9 mouse cellular contexts compared by ENCODE assay signal in genomic region chr6:57823461-57823860, GRCm38 (mm10). TPM values are rescaled to one million over a fixed set of nuclear protein-coding genes. Genes with fewer than 3 reads are reported as not detected.
DNase-seq lines count a peak whose midpoint lies in the region; ATAC-seq lines count a peak whose summit lies in the region.
"Had no signal": no experiment of that assay in that cellular context is flagged by ENCODE, and none has a peak within 500 bp of the region (broad histone marks: within the 10 kb centered on the region; RNA-seq: fewer than 3 reads in every experiment).

No protein-coding gene starts in this region.

- no peaks in the 10 kb centered on the region for H3K36me3 ChIP-seq in heart, embryonic 13.5 days
- no peaks in the 10 kb centered on the region for H3K36me3 ChIP-seq in hindbrain, embryonic 11.5 days (ENCODE audit: control insufficient read depth, insufficient read depth, low read length)
- no peaks in the 10 kb centered on the region for H3K36me3 ChIP-seq in midbrain, embryonic 11.5 days (ENCODE audit: control insufficient read depth, insufficient read depth, low read length)

- H3K9ac ChIP-seq in heart, embryonic 13.5 days: peak overlapping the region; percentile 58
- no peak overlapping the region for H3K9ac ChIP-seq in hindbrain, embryonic 11.5 days (ENCODE audit: low read depth, low read length)
- H3K9ac ChIP-seq in midbrain, embryonic 11.5 days (ENCODE audit: low read length): no peak overlapping the region

- H3K27ac ChIP-seq in heart, embryonic 13.5 days (replicated peaks): no peak overlapping the region
- H3K27ac ChIP-seq in hindbrain, embryonic 11.5 days (ENCODE audit: low read depth, low read length): no peak overlapping the region
- H3K27ac ChIP-seq in midbrain, embryonic 11.5 days (ENCODE audit: low read depth, low read length): no peak overlapping the region

- H3K4me3 ChIP-seq in heart, embryonic 13.5 days: peak overlapping the region; percentile 91
- H3K4me3 ChIP-seq in hindbrain, embryonic 11.5 days (ENCODE audit: low read depth, low read length): no peak overlapping the region
- no peak overlapping the region for H3K4me3 ChIP-seq in midbrain, embryonic 11.5 days (ENCODE audit: low read depth, low read length)

- no peaks in the 10 kb centered on the region for H3K9me3 ChIP-seq in heart, embryonic 13.5 days
- no peaks in the 10 kb centered on the region for H3K9me3 ChIP-seq in hindbrain, embryonic 11.5 days (ENCODE audit: control insufficient read depth, low read length)
- H3K9me3 ChIP-seq in midbrain, embryonic 11.5 days (ENCODE audit: control insufficient read depth, low read length): no peaks in the 10 kb centered on the region

- intact Hi-C loops in heart, postnatal 14 days (cut with DNase I): loop anchor here (10.0 kb wide), 1 partner anchor 119 kb away; the partner anchor contains the start of gene Lancl2

- 25% methylated on average over 3 of the region's 3 CpGs for WGBS in heart, embryonic 13.5 days
- WGBS in hindbrain, embryonic 11.5 days: 54% methylated on average over 3 of the region's 3 CpGs
- WGBS in midbrain, embryonic 11.5 days: 39% methylated on average over 3 of the region's 3 CpGs

- H3K27me3 ChIP-seq in heart, embryonic 13.5 days (replicated peaks): no peaks in the 10 kb centered on the region
- H3K27me3 ChIP-seq in hindbrain, embryonic 11.5 days (ENCODE audit: control insufficient read depth, insufficient read depth, low read length): no peaks in the 10 kb centered on the region
- peaks cover 2% of the 10 kb centered on the region; the same call in 1 of the 2 replicates for H3K27me3 ChIP-seq in midbrain, embryonic 11.5 days (ENCODE audit: control insufficient read depth, insufficient read depth, low read length)

- H3K4me1 ChIP-seq in heart, embryonic 13.5 days: peaks cover 22% of the 10 kb centered on the region
- H3K4me1 ChIP-seq in hindbrain, embryonic 11.5 days (replicated peaks; ENCODE audit: control insufficient read depth, insufficient read depth, low read length): no peaks in the 10 kb centered on the region
- peaks cover 3% of the 10 kb centered on the region for H3K4me1 ChIP-seq in midbrain, embryonic 11.5 days (ENCODE audit: control insufficient read depth, insufficient read depth, low read length)

- DNase-seq in heart, postnatal 14 days: no peak
- DNase-seq in hindbrain, embryonic 11.5 days (ENCODE audit: low spot score): peak; percentile 6
- DNase-seq in midbrain, embryonic 11.5 days (ENCODE audit: low spot score, missing footprints): peak; percentile 84
- DNase-seq in Muller cell, postnatal 12 days (ENCODE audit: inconsistent ontology term): no peak
- DNase-seq in layer of hippocampus, adult 18-20 months (ENCODE audit: low spot score in 2 of 2): no peak
- DNase-seq: kidney, postnatal 25 days had no signal

- no peak for ATAC-seq in heart, embryonic 13.5 days (ENCODE audit: extremely low read depth, insufficient number of reproducible peaks, low FRiP score, low TSS enrichment)
- peak; percentile 8 for ATAC-seq in activated CD4-positive, CD25-positive, alpha-beta regulatory T cell, adult 4 months
- no peak for ATAC-seq in hindbrain, embryonic 11.5 days (ENCODE audit: low FRiP score)
- ATAC-seq in midbrain, embryonic 11.5 days (ENCODE audit: low FRiP score): no peak
- ATAC-seq in megakaryocyte progenitor cell, adult 5-6 weeks (replicated peaks; ENCODE audit: poor library complexity): no peak

- peak overlapping the region; percentile 84 for H3K4me2 ChIP-seq in heart, embryonic 13.5 days
- H3K4me2 ChIP-seq in hindbrain, embryonic 11.5 days (replicated peaks; ENCODE audit: low read depth, low read length): 0 out of 2 replicates have a peak overlapping the region, but pooled peaks have one; percentile 6
- H3K4me2 ChIP-seq in midbrain, embryonic 11.5 days: peak overlapping the region; percentile 27

RNA-seq across cellular contexts. Expression of gene Vopp1, which starts 1.5 kb away (rescaled TPM):
- 30.3 and 31.7 TPM in 2 replicates for polyA plus RNA-seq in heart, embryonic 13.5 days (2015; fragmentation: Nextera tagmentation; extraction: Ambion mirVana)
- total RNA-seq in heart, postnatal 14 days (2021): 10 to 100 TPM; 19.5 to 22.7 TPM
- 10 to 100 TPM; 10.6 to 12.8 TPM for polyA plus RNA-seq in activated CD4-positive, CD25-positive, alpha-beta regulatory T cell, adult 4 months (2017; shearing (Covaris generic))
- polyA plus RNA-seq in hindbrain, embryonic 11.5 days (2014; fragmentation: Nextera tagmentation; extraction: Ambion mirVana): 44.3 and 72.1 TPM in 2 replicates
- 61.1 and 71.1 TPM in 2 replicates for polyA plus RNA-seq in midbrain, embryonic 11.5 days (2014; fragmentation: Nextera tagmentation; extraction: Ambion mirVana)
- 10.0 and 12.0 TPM in 2 replicates for total RNA-seq in megakaryocyte progenitor cell, adult 5-6 weeks (2015)
- total RNA-seq in megakaryocyte progenitor cell, adult 5-6 weeks (2017): 10.1 and 14.5 TPM in 2 replicates
- 10 to 100 TPM; 67.7 to 68.9 TPM for total RNA-seq in layer of hippocampus, adult 18-20 months (2021)

RNA-seq across cellular contexts. Expression of gene Vmn1r21, which starts 26.7 kb away (rescaled TPM):
- polyA plus RNA-seq in heart, embryonic 13.5 days (2015; fragmentation: Nextera tagmentation; extraction: Ambion mirVana): not detected in 2 replicates
- total RNA-seq in heart, postnatal 14 days (2021): not detected
- polyA plus RNA-seq in activated CD4-positive, CD25-positive, alpha-beta regulatory T cell, adult 4 months (2017; shearing (Covaris generic)): not detected
- polyA plus RNA-seq in hindbrain, embryonic 11.5 days (2014; fragmentation: Nextera tagmentation; extraction: Ambion mirVana): 0.09 TPM in 1 of 2 replicates, not detected in the other
- not detected in 2 replicates for polyA plus RNA-seq in midbrain, embryonic 11.5 days (2014; fragmentation: Nextera tagmentation; extraction: Ambion mirVana)
- total RNA-seq in megakaryocyte progenitor cell, adult 5-6 weeks (2015): not detected in 2 replicates
- total RNA-seq in megakaryocyte progenitor cell, adult 5-6 weeks (2017): not detected in 2 replicates
- not detected for total RNA-seq in layer of hippocampus, adult 18-20 months (2021)

Comparison
In these comparisons a context has a peak if more than half of its experiments do, and no peak if none do; other contexts are left out.
1. H3K4me2 ChIP-seq: peak in every context shown above with its lines; median percentile 84 in heart, embryonic 13.5 days; 27 in midbrain, embryonic 11.5 days; 6 in hindbrain, embryonic 11.5 days.
2. DNase-seq: peak in hindbrain, embryonic 11.5 days (single experiment) and midbrain, embryonic 11.5 days (single experiment); none in heart, postnatal 14 days (0 of 2), Muller cell, postnatal 12 days (single experiment) and layer of hippocampus, adult 18-20 months (0 of 2).